In the genomic region with DNA sequence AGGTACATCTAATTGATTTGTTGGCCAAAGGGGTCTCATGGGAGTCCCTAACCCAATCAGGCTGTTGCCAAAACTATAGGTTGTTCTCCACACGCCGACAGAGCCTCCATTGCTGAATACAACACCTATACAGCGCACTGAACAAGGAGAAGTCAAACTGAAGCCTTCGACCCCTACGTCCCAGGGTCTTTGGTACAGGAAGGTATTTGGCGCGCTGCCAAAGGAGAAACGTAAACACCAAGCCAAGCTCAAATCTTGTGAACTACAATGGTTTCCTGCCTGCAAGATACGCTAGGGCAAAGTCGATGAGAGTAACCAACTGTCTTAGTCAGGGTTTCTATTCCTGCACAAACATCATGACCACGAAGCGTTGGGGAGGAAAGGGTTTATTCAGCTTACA, we compare ENCODE assay signal across 24 mouse cellular contexts. TPM values are rescaled to one million over a fixed set of nuclear protein-coding genes. Genes with fewer than 3 reads are reported as not detected.
"Had no signal": no experiment of that assay in that cellular context is flagged by ENCODE, and none has a peak within 500 bp of the region (broad histone marks: within the 10 kb centered on the region; RNA-seq: fewer than 3 reads in every experiment).

No protein-coding gene starts in this region.

- ATAC-seq: intestine, postnatal 0 days; liver, postnatal 0 days had no signal

- H3K4me2 ChIP-seq: limb, embryonic 12.5 days; limb, embryonic 15.5 days; liver, embryonic 11.5 days; lung, embryonic 15.5 days; midbrain, embryonic 11.5 days; stomach, embryonic 15.5 days had no signal

- H3K4me3 ChIP-seq: left cerebral cortex, adult 2 months; limb, embryonic 12.5 days; limb, embryonic 15.5 days; lung, embryonic 15.5 days; stomach, embryonic 15.5 days had no signal

- H3K27me3 ChIP-seq: limb, embryonic 12.5 days; limb, embryonic 15.5 days; lung, embryonic 15.5 days; stomach, embryonic 15.5 days had no signal

- H3K9me3 ChIP-seq: limb, embryonic 12.5 days; limb, embryonic 15.5 days; lung, embryonic 15.5 days; stomach, embryonic 15.5 days had no signal

- H3K27ac ChIP-seq: kidney, postnatal 0 days; left cerebral cortex, adult 2 months; limb, embryonic 12.5 days; limb, embryonic 15.5 days; liver, embryonic 14.5 days; lung, embryonic 15.5 days; stomach, embryonic 15.5 days had no signal

- H3K4me1 ChIP-seq: stomach, embryonic 15.5 days had no signal

- H3K36me3 ChIP-seq: lung, embryonic 15.5 days; stomach, embryonic 15.5 days had no signal

- H3K9ac ChIP-seq: limb, embryonic 12.5 days; limb, embryonic 15.5 days; liver, embryonic 14.5 days; liver, postnatal 0 days; lung, embryonic 15.5 days; stomach, embryonic 15.5 days had no signal

- DNase-seq: kidney, adult 2 months; kidney, postnatal 36 days; layer of hippocampus, postnatal 36 days; left cerebral cortex, postnatal 4 days; liver, postnatal 0 days; lung, postnatal 10 days; lung, postnatal 4 days; midbrain, embryonic 14.5 days; retina, postnatal 1 day; right cerebral cortex, postnatal 25 days; spleen, adult 18-20 months; thymus, postnatal 25 days had no signal

RNA-seq across cellular contexts. Expression of gene Myl9, which starts 5.9 kb away (rescaled TPM):
- total RNA-seq: megakaryocyte progenitor cell, adult 5-6 weeks; megakaryocyte-erythroid progenitor cell, adult 5-6 weeks had no signal
